Mouse (Mus musculus) c-Kit-positive CD71-positive TER-119-negative erythroid progenitor cells, embryonic 14.5 days (primary cell): ENCODE measurements around the gene Lamp3.
"Not testable (repeated sequence)": the region's sequence is repeated elsewhere in the genome, so short reads cannot be mapped to it uniquely, and the experiment has no call there.

Source experiments
- DNase-seq: peaks from one replicate; pipeline ENCODE4 v3.0.0-alpha.2; 2013; ENCODE audit warnings: low read depth

The Lamp3 gene

DNA sequence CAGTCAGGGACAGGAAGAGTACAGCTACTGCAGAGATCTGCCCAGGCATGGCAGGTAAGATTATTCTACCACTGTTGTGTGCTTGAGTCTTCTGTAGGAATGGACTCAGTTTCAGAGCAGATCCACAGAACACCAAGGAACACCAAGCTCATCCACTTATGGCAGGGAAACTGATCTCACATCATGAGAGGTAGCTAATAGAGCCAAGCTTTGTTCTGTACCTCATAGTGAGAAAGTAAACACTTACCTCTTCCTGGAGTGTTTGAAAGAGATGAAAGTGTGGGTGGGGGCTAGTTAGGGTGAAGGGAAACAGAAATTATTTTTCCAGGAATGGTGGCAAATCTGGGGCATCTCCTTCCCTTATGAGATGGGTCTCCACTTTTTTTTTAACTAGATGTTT lies at the start of gene Lamp3:
TSS of gene Lamp3 (minus strand) at position 160 of the 400 bp plus-strand sequence.
- no peak for DNase-seq

GRCm38 (mm10) chr16:19732896-19733295 lies 26.7 kb upstream of the Lamp3 start:
- DNase-seq, result no peak

- DNase-seq, result not testable (repeated sequence)
Observed at GRCm38 (mm10) chr16:19724139-19724538, 18.0 kb upstream of the Lamp3 start.

GRCm38 (mm10) chr16:19720959-19721358 lies 14.8 kb upstream of the Lamp3 start:
- DNase-seq, result no peak

DNA sequence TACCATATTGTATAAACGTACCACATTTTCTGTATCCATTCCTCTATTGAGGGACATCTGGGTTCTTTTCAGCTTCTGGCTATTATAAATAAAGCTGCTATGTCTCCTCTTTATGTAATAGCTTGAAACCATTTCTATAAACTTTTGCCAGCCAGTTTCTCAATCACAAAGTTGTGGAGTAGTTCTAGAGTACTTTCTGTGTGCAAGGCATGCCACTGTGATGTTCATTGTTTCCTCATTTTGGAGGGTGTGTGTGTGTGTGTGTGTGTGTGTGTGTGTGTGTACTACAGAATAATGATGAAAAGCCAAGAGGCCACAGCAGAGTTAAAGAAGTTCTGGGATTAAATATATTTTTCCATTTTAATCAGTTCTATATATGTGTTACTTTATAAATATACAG lies 1.2 kb upstream of the Lamp3 start:
- no peak for DNase-seq

DNA sequence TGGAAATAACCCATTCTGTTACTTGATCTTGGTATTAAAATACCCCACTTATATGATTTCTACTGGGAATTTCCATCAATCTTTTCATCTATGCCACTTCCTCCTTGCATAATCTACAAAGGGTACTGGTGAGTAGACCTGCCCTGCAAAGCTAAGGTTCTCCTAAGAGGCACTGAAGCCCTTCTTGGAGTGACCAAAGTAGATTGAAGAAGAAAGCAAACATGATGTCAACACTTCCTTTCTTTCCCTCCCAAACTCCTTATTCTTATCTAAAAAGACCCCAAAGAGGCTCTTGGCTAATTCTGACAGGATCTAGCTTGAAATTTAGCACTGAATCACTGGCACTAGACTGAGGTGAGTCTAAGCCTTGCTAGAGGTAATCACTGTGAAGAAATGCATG lies 7.0 kb downstream of the Lamp3 start:
- DNase-seq, result no peak

- no peak for DNase-seq
Observed at GRCm38 (mm10) chr16:19670768-19671357, 35.3 kb downstream of the Lamp3 start.

- DNase-seq, result peak; percentile 8
Observed at GRCm38 (mm10) chr16:19666312-19666711, 39.9 kb downstream of the Lamp3 start.

DNA sequence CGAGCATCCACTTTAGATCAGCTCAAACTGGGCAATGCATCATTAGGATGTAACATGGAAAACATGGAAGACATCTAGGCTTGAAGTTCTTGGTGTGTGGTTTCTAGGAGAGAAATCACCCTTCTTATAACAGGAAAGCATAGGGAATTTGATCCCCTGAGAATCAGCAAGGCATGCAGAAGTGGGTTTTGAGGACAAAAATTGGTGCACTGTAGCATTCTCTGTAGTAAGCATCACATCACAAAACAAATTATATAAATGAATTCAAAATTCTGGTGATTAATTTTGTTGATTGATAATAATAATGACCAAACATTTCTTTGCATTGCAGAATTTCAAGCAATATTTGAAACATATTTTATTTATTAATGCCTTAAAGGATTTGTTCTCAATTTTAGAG lies 76.4 kb downstream of the Lamp3 start, which contains the start of gene Olfr171:
TSS of gene Olfr171 (minus strand) at position 101 of the 400 bp plus-strand sequence.
- DNase-seq, result no peak

DNA sequence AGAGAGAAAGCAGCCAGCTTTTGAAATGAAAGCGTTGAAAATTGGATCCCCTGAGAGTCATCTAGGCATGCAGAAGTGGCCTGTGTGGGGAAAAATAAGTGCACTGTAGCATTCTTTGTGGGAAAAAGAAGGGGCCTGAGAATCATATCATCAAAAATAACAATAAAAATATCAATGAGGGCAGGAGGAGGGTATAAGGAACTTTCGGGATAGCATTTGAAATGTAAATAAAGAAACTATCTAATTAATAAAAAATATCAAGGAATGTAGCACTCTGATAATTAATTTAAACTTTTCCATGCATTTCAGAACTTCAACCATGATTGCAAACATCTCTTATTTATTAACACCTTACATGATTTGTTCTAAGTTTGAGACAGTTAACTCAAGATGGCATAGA lies 94.4 kb downstream of the Lamp3 start, which contains the start of gene Olfr170:
TSS of gene Olfr170 (minus strand) at position 101 of the 400 bp plus-strand sequence.
- not testable (repeated sequence) for DNase-seq
